Mouse (Mus musculus): ENCODE results near the gene Sox9. TPM values are rescaled to one million over a fixed set of nuclear protein-coding genes. Genes with fewer than 3 reads are reported as not detected.

Sox9 gene
- total and polyA plus RNA-seq, 3 experiments, result 1.3 to 2.7 (median 1.5) TPM

DNA sequence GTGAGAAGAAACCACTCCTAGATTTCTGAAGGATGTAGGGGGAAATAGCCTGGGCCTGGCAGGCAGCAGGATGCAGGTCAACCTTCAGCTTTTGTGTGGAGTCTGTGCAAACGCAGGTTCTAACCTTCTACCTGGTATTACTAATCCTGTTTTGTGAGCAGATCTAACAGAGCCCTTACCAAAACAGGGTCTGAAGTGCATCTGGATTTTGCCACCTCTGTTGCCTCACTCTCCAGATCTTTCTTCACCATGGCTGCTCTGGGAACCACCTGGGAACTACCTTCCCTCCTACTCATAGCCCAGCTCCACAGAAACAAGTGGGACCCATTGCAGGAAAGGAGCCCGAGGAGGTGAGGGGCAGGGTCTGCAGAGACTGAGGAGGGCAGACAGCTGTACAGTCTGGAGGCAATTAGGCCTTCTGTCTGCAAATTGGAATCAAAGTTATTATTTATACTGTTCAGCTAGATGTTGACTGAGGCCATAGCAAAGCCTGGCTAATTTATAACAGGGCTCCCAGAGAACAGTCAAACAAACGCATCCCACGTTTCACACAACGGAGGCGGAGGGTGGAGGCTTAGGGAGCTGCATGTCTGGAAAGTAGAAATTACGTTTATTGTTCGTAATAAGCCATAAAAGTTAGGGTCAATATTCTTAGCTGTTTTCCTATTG, 25.9 kb downstream of the Sox9 start:
- WGBS, result 84% methylated on average over 8 of the region's 8 CpGs
- no peak overlapping the region for H3K4me3 ChIP-seq

DNA sequence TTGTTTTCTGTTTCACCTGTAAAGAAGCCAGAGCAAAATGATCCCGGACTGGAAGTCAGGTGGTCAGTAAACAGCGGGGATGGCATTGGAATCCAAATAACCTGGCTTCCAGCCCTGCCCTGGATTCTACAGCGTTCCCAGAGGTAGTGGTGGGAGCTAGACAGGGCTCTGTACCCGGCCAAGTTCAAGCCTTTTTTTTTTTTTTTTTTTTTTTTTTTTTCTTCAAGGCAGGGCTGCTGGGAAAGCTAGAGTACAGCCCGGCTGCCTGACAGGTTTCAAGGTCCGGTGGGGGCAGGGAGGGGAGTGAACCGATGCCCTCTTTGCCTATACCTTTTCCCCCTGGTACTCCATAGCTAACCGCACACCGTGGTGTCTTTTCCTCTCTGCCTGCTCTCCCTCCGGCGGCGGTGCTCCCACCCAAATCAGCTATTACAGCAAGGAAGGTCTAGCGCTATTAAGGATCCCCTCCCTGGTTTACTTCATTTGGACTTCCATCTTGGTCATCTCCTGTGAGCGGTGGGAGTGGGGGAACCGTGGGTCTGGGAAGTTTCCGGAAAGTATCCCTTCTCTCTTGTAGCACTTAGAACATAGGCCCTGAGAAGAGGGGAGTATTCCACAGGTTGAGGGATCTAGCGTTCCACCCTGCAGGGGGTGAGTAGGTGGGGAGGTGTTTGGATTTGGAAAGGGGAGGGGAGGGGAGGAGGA, 28.6 kb downstream of the Sox9 start:
- H3K79me2 ChIP-seq (replicated peaks; ENCODE audit: control insufficient read depth, insufficient read depth, low read length), result no peaks in the 10 kb centered on the region
- intact Hi-C loops (cut with DNase I), result no loop called here
- 5% methylated on average over 17 of the region's 17 CpGs for WGBS
- no peaks in the 10 kb centered on the region for H3K36me3 ChIP-seq (ENCODE audit: control insufficient read depth, insufficient read depth, low read length)
- H3K4me3 ChIP-seq, result no peak overlapping the region
- no peak for DNase-seq
- no peak overlapping the region for H3K27ac ChIP-seq
- TF ChIP-seq CTCF (IDR thresholded peaks at IDR 0.05) (no peak), POLR2A (IDR thresholded peaks at IDR 0.05; ENCODE audit: insufficient read depth, low read depth, low read length) (no peak), EP300 (IDR thresholded peaks at IDR 0.05; ENCODE audit: insufficient read depth, low read depth, low read length) (no peak)
- peaks cover 2% of the 10 kb centered on the region; the same call in 1 of the 2 replicates for H3K27me3 ChIP-seq (ENCODE audit: control insufficient read depth, insufficient read depth, low read length)
- H3K9ac ChIP-seq (ENCODE audit: low read depth, low read length), result no peak overlapping the region
- H3K4me1 ChIP-seq (ENCODE audit: control insufficient read depth, insufficient read depth, low read length), result no peaks in the 10 kb centered on the region

More for the DNA sequence above, 25.9 kb downstream of the Sox9 start:
- H3K36me3 ChIP-seq (ENCODE audit: control insufficient read depth, insufficient read depth, low read length), result no peaks in the 10 kb centered on the region
- H3K27ac ChIP-seq, result no peak overlapping the region
- no peaks in the 10 kb centered on the region for H3K79me2 ChIP-seq (replicated peaks; ENCODE audit: control insufficient read depth, insufficient read depth, low read length)
- DNase-seq, result no peak
- no peak overlapping the region for H3K9ac ChIP-seq (ENCODE audit: low read depth, low read length)
- TF ChIP-seq POLR2A (IDR thresholded peaks at IDR 0.05; ENCODE audit: insufficient read depth, low read depth, low read length) (no peak), CTCF (IDR thresholded peaks at IDR 0.05) (no peak), EP300 (IDR thresholded peaks at IDR 0.05; ENCODE audit: insufficient read depth, low read depth, low read length) (no peak)
- peaks cover 2% of the 10 kb centered on the region; the same call in 1 of the 2 replicates for H3K27me3 ChIP-seq (ENCODE audit: control insufficient read depth, insufficient read depth, low read length)
- intact Hi-C loops (cut with DNase I), result no loop called here
- H3K4me1 ChIP-seq (ENCODE audit: control insufficient read depth, insufficient read depth, low read length), result no peaks in the 10 kb centered on the region

DNA sequence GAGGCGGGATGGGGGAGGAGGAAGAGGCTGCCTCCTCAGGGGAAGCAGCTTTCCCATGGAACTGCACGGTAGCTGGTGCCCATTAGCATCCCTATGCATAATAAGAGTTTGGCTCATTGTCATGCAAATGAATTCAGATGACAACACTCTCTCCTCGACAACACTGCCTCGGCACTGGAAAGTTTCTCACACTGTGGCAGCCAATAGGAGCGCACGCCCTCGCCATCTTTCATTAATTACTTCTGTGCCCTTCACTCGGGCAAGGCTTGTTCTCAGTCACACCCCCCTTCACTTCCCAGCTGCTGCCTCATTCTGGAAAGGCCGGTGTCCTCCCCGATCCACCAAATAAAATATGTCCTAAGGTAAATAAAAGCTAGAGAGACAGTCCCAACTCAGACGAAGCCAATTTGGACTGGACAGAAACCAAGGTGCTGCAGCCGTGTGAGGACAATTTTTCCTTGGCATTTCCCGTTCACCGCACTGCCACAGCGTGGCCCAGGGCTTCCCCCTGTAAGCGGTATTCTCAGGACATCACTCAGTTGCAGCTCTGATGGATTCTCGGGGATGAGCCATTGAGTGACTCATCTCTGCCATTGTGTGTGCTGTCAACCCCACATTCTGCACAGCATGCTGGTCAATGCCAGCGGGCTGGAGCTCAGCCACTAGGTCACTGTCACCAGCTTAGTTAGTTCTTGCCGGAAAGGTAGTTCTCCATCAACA, 29.3 kb downstream of the Sox9 start:
- Histone ChIP-seq H3K79me2 (replicated peaks; ENCODE audit: control insufficient read depth, insufficient read depth, low read length) (no peaks in the 10 kb centered on the region), H3K4me3 (no peak overlapping the region), H3K27me3 (ENCODE audit: control insufficient read depth, insufficient read depth, low read length) (peaks cover 2% of the 10 kb centered on the region; the same call in 1 of the 2 replicates), H3K9ac (ENCODE audit: low read depth, low read length) (no peak overlapping the region), H3K4me1 (ENCODE audit: control insufficient read depth, insufficient read depth, low read length) (no peaks in the 10 kb centered on the region), H3K27ac (no peak overlapping the region), H3K36me3 (ENCODE audit: control insufficient read depth, insufficient read depth, low read length) (no peaks in the 10 kb centered on the region)
- intact Hi-C loops (cut with DNase I), result no loop called here
- TF ChIP-seq CTCF (IDR thresholded peaks at IDR 0.05) (no peak), POLR2A (IDR thresholded peaks at IDR 0.05; ENCODE audit: insufficient read depth, low read depth, low read length) (no peak), EP300 (IDR thresholded peaks at IDR 0.05; ENCODE audit: insufficient read depth, low read depth, low read length) (no peak)
- DNase-seq, result no peak
- WGBS, result 12% methylated on average over 19 of the region's 19 CpGs

DNA sequence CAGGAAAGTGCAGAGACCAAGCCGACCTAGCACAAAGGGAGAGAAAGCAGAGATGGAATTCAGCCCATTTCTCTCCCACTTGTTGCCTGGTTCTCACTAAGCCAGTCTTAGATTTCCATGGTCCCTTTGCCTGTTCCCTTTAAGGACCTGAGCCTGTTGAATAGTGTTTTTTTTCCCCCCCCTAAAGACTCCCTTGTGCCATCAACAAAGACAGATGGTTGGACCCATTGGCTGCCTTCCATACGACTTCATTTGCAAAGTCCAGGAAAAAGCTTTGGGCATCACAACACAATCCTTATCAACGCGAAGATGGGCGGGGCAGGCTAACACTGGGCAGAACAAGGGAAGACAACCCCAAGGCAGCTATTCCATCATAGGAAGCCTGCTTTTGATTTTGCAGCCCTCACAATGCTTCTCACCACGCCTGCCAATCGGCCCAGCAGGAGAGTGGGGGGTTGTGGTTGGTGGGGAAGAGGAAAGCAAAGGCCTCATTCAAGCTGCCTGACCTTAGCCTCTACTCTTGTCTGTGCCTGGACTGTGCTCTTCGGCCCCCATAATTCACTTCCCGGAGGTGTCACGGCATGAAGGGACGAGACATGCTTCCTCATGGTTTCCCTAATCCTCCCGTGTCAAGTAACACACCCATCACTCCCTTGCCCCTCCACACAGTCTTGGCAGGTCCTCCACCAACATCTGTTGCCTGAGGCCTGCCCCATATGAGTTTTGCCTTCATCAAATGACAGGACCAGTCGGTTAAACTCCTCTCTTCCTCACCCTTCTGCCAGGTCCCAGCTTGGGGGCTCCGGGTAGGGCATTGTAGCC, 36.0 kb downstream of the Sox9 start:
- Histone ChIP-seq H3K4me3 (no peak overlapping the region), H3K36me3 (ENCODE audit: control insufficient read depth, insufficient read depth, low read length) (no peaks in the 10 kb centered on the region), H3K4me1 (ENCODE audit: control insufficient read depth, insufficient read depth, low read length) (no peaks in the 10 kb centered on the region; the same call in 1 of the 2 replicates), H3K79me2 (replicated peaks; ENCODE audit: control insufficient read depth, insufficient read depth, low read length) (no peaks in the 10 kb centered on the region), H3K9ac (ENCODE audit: low read depth, low read length) (no peak overlapping the region), H3K27me3 (ENCODE audit: control insufficient read depth, insufficient read depth, low read length) (no peaks in the 10 kb centered on the region), H3K27ac (no peak overlapping the region)
- intact Hi-C loops (cut with DNase I), result no loop called here
- TF ChIP-seq POLR2A (IDR thresholded peaks at IDR 0.05; ENCODE audit: insufficient read depth, low read depth, low read length), result no peak
- no peak for TF ChIP-seq CTCF (IDR thresholded peaks at IDR 0.05)
- TF ChIP-seq EP300 (IDR thresholded peaks at IDR 0.05; ENCODE audit: insufficient read depth, low read depth, low read length), result no peak
- WGBS, result 57% methylated on average over 14 of the region's 14 CpGs
- DNase-seq, result no peak

DNA sequence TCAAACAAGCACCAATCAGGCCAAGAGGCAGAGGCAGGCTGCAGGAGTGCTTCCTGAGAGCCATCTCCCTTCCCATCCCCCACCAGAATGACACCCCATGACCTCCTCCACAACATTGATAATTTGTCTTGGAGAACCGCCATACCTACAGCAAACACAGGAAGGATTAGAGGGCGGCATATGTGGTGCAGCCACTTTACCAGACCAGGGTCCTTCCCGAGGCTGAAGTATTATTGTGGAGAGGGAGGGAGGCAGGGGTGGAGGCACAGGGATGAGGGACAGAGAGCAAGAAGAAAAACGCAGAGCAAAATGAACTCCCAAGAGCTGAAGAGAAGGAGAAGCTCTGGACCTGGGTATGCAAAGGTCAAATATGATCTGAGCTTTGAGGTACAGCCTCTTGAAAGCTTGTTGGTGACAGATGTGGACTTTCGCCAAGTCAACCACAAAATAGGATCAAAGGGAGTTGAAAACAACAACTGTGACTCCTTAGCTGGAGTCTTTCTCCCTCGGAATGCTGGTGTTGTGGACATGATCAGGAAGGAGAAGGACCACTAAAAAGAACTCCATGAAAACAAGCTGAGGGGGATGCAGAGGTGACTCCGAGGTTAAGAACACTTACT, 36.7 kb downstream of the Sox9 start:
- Histone ChIP-seq H3K4me1 (ENCODE audit: control insufficient read depth, insufficient read depth, low read length) (no peaks in the 10 kb centered on the region; the same call in 1 of the 2 replicates), H3K79me2 (replicated peaks; ENCODE audit: control insufficient read depth, insufficient read depth, low read length) (no peaks in the 10 kb centered on the region), H3K9ac (ENCODE audit: low read depth, low read length) (no peak overlapping the region), H3K36me3 (ENCODE audit: control insufficient read depth, insufficient read depth, low read length) (no peaks in the 10 kb centered on the region), H3K4me3 (no peak overlapping the region), H3K27ac (no peak overlapping the region), H3K27me3 (ENCODE audit: control insufficient read depth, insufficient read depth, low read length) (no peaks in the 10 kb centered on the region)
- 51% methylated on average over 7 of the region's 7 CpGs for WGBS
- intact Hi-C loops (cut with DNase I), result no loop called here
- DNase-seq, result no peak
- no peak for TF ChIP-seq POLR2A (IDR thresholded peaks at IDR 0.05; ENCODE audit: insufficient read depth, low read depth, low read length)
- no peak for TF ChIP-seq EP300 (IDR thresholded peaks at IDR 0.05; ENCODE audit: insufficient read depth, low read depth, low read length)
- no peak for TF ChIP-seq CTCF (IDR thresholded peaks at IDR 0.05)

Measured in heart, adult 2 months (tissue).